Comparison of ENCODE assay signal across 12 mouse cellular contexts in the genomic region with DNA sequence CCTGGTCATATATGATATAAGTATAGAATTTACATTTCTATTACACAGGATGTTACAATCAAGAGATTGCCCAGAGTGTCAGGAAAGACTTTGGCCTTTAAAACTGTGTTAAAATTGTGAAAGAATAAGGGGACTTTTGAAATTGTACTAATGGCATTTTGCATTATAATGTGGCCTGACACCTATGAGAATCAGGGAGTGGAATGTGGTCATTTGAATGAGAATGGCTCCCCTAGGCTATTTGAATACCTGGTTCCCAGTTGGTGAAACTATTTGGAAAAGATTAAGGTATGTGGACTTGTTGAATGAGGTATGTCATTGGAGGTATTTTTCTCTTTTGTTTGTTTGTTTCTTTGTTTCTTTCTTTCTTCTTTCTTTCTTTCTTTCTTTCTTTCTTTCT.
"Had no signal": no experiment of that assay in that cellular context is flagged by ENCODE, and none has a peak within 500 bp of the region (broad histone marks: within the 10 kb centered on the region; RNA-seq: fewer than 3 reads in every experiment).

No protein-coding gene starts in this region.

- DNase-seq: gastrocnemius, adult 2 months; gastrocnemius, postnatal 10 days; gastrocnemius, postnatal 25 days; heart, adult 18-20 months; heart, postnatal 10 days; heart, postnatal 4 days; kidney, adult 11 months; kidney, adult 2 months; kidney, adult 9 months; kidney, postnatal 14 days; kidney, postnatal 4 days; left cerebral cortex, postnatal 4 days had no signal
